Mouse (Mus musculus): ENCODE measurements around the gene Bcar3. TPM values are rescaled to one million over a fixed set of nuclear protein-coding genes. Genes with fewer than 3 reads are reported as not detected.

The Bcar3 gene
- total and polyA plus RNA-seq, 3 experiments = not detected

- TF ChIP-seq TAL1 (IDR thresholded peaks at IDR 0.05; ENCODE audit: low read length) (no peak), NELFE (IDR thresholded peaks at IDR 0.05; ENCODE audit: low read depth, low read length) (no peak)
- peak; percentile 3 for DNase-seq (ENCODE audit: low read depth, low spot score)
- no peak overlapping the region for H3K9ac ChIP-seq (ENCODE audit: control insufficient read depth, low read depth, low read length, poor library complexity, severe bottlenecking)
- H3K27ac ChIP-seq (ENCODE audit: control insufficient read depth, low read depth, low read length) = no peak overlapping the region
- H3K79me2 ChIP-seq (ENCODE audit: control insufficient read depth, insufficient read depth, low read length, poor library complexity) = no peaks in the 10 kb centered on the region
- H3K27me3 ChIP-seq (ENCODE audit: control insufficient read depth in 1 of 2, insufficient read depth in 2 of 2, low read length in 2 of 2) = no peaks in the 10 kb centered on the region; a peak in 1 of 4 replicates
- no peaks in the 10 kb centered on the region for H3K9me3 ChIP-seq (replicated peaks; ENCODE audit: insufficient read depth, low read length)
- H3K36me3 ChIP-seq (ENCODE audit: control insufficient read depth in 1 of 2, insufficient read depth in 2 of 2, low read length in 2 of 2) = no peaks in the 10 kb centered on the region
- no peak overlapping the region for H3K4me3 ChIP-seq (ENCODE audit: control insufficient read depth in 1 of 2, insufficient read depth in 1 of 2, low read depth in 2 of 2, low read length in 2 of 2)
- H3K4me1 ChIP-seq (ENCODE audit: control insufficient read depth in 1 of 2, insufficient read depth in 2 of 2, low read length in 2 of 2) = no peaks in the 10 kb centered on the region
Observed at GRCm38 (mm10) chr3:122474067-122474466, 180.1 kb downstream of the Bcar3 start.

GRCm38 (mm10) chr3:122474796-122475195 lies 180.9 kb downstream of the Bcar3 start:
- no peak for DNase-seq (ENCODE audit: low read depth, low spot score)
- Histone ChIP-seq H3K9ac (ENCODE audit: control insufficient read depth, low read depth, low read length, poor library complexity, severe bottlenecking) (no peak overlapping the region), H3K27ac (ENCODE audit: control insufficient read depth, low read depth, low read length) (no peak overlapping the region), H3K4me1 (ENCODE audit: control insufficient read depth in 1 of 2, insufficient read depth in 2 of 2, low read length in 2 of 2) (no peaks in the 10 kb centered on the region), H3K4me3 (ENCODE audit: control insufficient read depth in 1 of 2, insufficient read depth in 1 of 2, low read depth in 2 of 2, low read length in 2 of 2) (no peak overlapping the region), H3K27me3 (ENCODE audit: control insufficient read depth in 1 of 2, insufficient read depth in 2 of 2, low read length in 2 of 2) (no peaks in the 10 kb centered on the region; a peak in 1 of 4 replicates), H3K9me3 (replicated peaks; ENCODE audit: insufficient read depth, low read length) (no peaks in the 10 kb centered on the region), H3K36me3 (ENCODE audit: control insufficient read depth in 1 of 2, insufficient read depth in 2 of 2, low read length in 2 of 2) (no peaks in the 10 kb centered on the region), H3K79me2 (ENCODE audit: control insufficient read depth, insufficient read depth, low read length, poor library complexity) (no peaks in the 10 kb centered on the region)
- TF ChIP-seq RAD21 (IDR thresholded peaks at IDR 0.05; ENCODE audit: low read depth, low read length) = no peak
- no peak for TF ChIP-seq MAZ (IDR thresholded peaks at IDR 0.05; ENCODE audit: low read depth, low read length)
- TF ChIP-seq EP300 (IDR thresholded peaks at IDR 0.05; ENCODE audit: low read depth in 1 of 2, low read length in 2 of 2) = no peak
- no peak for TF ChIP-seq ELF1 (IDR thresholded peaks at IDR 0.05; ENCODE audit: low read depth, low read length)
- TF ChIP-seq POLR2AphosphoS2 (IDR thresholded peaks at IDR 0.05; ENCODE audit: low read length) = no peak
- TF ChIP-seq E2F4 (IDR thresholded peaks at IDR 0.05; ENCODE audit: borderline replicate concordance, low read depth, low read length) = no peak
- TF ChIP-seq ZKSCAN1 (IDR thresholded peaks at IDR 0.05; ENCODE audit: low read depth, low read length) = no peak

GRCm38 (mm10) chr3:122475735-122476134 lies 181.8 kb downstream of the Bcar3 start:
- no peaks in the 10 kb centered on the region for H3K9me3 ChIP-seq (replicated peaks; ENCODE audit: insufficient read depth, low read length)
- no peaks in the 10 kb centered on the region for H3K79me2 ChIP-seq (ENCODE audit: control insufficient read depth, insufficient read depth, low read length, poor library complexity)
- H3K36me3 ChIP-seq (ENCODE audit: control insufficient read depth in 1 of 2, insufficient read depth in 2 of 2, low read length in 2 of 2) = no peaks in the 10 kb centered on the region
- no peak overlapping the region for H3K27ac ChIP-seq (ENCODE audit: control insufficient read depth, low read depth, low read length)
- DNase-seq (ENCODE audit: low read depth, low spot score) = no peak
- H3K27me3 ChIP-seq (ENCODE audit: control insufficient read depth in 1 of 2, insufficient read depth in 2 of 2, low read length in 2 of 2) = no peaks in the 10 kb centered on the region; a peak in 1 of 4 replicates
- H3K9ac ChIP-seq (ENCODE audit: control insufficient read depth, low read depth, low read length, poor library complexity, severe bottlenecking) = no peak overlapping the region
- no peak overlapping the region for H3K4me3 ChIP-seq (ENCODE audit: control insufficient read depth in 1 of 2, insufficient read depth in 1 of 2, low read depth in 2 of 2, low read length in 2 of 2)
- H3K4me1 ChIP-seq (ENCODE audit: control insufficient read depth in 1 of 2, insufficient read depth in 2 of 2, low read length in 2 of 2) = no peaks in the 10 kb centered on the region
- TF ChIP-seq EP300 (IDR thresholded peaks at IDR 0.05; ENCODE audit: low read depth in 1 of 2, low read length in 2 of 2) (no peak), POLR2A (IDR thresholded peaks at IDR 0.05; ENCODE audit: control insufficient read depth in 1 of 2, insufficient read depth in 1 of 2, low read depth in 1 of 2, low read length in 2 of 2, poor library complexity in 1 of 2) (no peak), ZNF384 (IDR thresholded peaks at IDR 0.05; ENCODE audit: low read depth, low read length) (no peak)

Data from MEL (cell line).